Mouse (Mus musculus) heart, adult 9 months (tissue): ENCODE results near the gene Rgs1.

Source experiments
- DNase-seq, 2 experiments: peaks; one replicate each; pipeline ENCODE4 v3.0.0; 2022; ENCODE audit warnings: low spot score in 2 of 2

The Rgs1 gene

DNA sequence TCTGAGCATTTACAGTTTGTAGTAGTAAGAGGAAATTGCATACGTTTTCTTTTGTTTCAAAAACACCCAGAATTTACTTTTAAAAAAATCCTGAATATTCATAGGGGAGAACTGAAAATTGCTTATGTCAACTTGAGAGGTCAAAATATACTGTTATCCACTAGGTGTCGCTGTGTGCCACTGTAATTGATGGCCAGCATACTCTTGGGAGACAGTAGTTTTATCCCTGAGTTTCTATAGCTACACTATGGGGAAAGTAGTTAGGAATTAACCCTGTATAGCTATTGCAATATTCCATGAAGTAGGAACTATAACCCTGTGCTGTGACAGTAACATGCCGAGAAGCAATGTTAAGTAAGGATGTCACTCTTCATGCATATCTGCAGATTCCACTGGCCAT lies 51.4 kb downstream of the Rgs1 start:
- peak in 1 of 2 experiments; percentile 38 for DNase-seq
